Mouse (Mus musculus) stomach, postnatal 0 days (tissue): Measurements from ENCODE around the gene Gm20425. TPM values are rescaled to one million over a fixed set of nuclear protein-coding genes. Genes with fewer than 3 reads are reported as not detected.
A peak's percentile ranks its signal among the peaks of the same experiment; 100 is the strongest.

Source experiments
- ATAC-seq: fragments of 200-750 bp; cut with Nextera tagmentation; 2 replicates; pipeline ENCODE4 v1.8.0; 2017; ENCODE audit not compliant: low FRiP score, low TSS enrichment
- DNase-seq: peaks from one replicate; pipeline ENCODE4 v3.0.0-alpha.2; 2016; ENCODE audit warnings: low spot score
- H3K27ac ChIP-seq: fragments of 300-500 bp; sonication (generic); replicated peaks from 2 replicates; pipeline ENCODE4 v1.5.1; 2014; ENCODE audit warnings: mild to moderate bottlenecking, control low read depth
- H3K27me3 ChIP-seq: fragments of 300-500 bp; sonication (generic); 2 replicates; pipeline ENCODE4 v1.6.1; 2014; ENCODE audit warnings: low read length; ENCODE audit not compliant: control insufficient read depth, insufficient read depth
- H3K36me3 ChIP-seq: fragments of 300-500 bp; sonication (generic); 2 replicates; pipeline ENCODE4 v1.6.1; 2014; ENCODE audit warnings: low read length, mixed read lengths; ENCODE audit not compliant: control insufficient read depth, insufficient read depth
- H3K4me1 ChIP-seq: fragments of 300-500 bp; sonication (generic); replicated peaks from 2 replicates; pipeline ENCODE4 v1.6.1; 2014; ENCODE audit warnings: antibody characterized with exemption; ENCODE audit not compliant: control insufficient read depth, insufficient read depth
- H3K4me2 ChIP-seq: fragments of 300-500 bp; sonication (generic); replicated peaks from 2 replicates; pipeline ENCODE4 v1.6.1; 2014; ENCODE audit warnings: low read depth, mild to moderate bottlenecking, control low read depth, moderate library complexity
- H3K4me3 ChIP-seq: fragments of 300-500 bp; sonication (generic); 2 replicates; pipeline ENCODE4 v1.5.1; 2014; ENCODE audit warnings: low read depth, low read length, control low read depth
- H3K9ac ChIP-seq: fragments of 300-500 bp; sonication (generic); 2 replicates; pipeline ENCODE4 v1.6.1; 2014; ENCODE audit warnings: mild to moderate bottlenecking, low read length, control low read depth, mixed read lengths
- H3K9me3 ChIP-seq: fragments of 300-500 bp; sonication (generic); 2 replicates; pipeline ENCODE4 v1.6.1; 2016; ENCODE audit warnings: low read length; ENCODE audit not compliant: control insufficient read depth
- CTCF ChIP-seq: IDR thresholded peaks from 2 replicates; pipeline ENCODE4 v1.5.1; 2016; ENCODE audit warnings: antibody characterized with exemption, low read depth, mild to moderate bottlenecking, moderate library complexity
- EP300 ChIP-seq: optimal IDR thresholded peaks from 2 replicates; pipeline ENCODE3; 2016; ENCODE audit warnings: antibody characterized with exemption
- WGBS: fragments of 180-500 bp; shearing (Covaris S2); extraction: QIAGEN DNeasy Blood & Tissue Kit; methylation state at CpG from one replicate; pipeline ENCODE4 v1.1.7; 2014; 5-methylcytosine and 5-hydroxymethylcytosine counted together
- polyA plus RNA-seq: library from polyadenylated mRNA; unstranded; fragments of >200 nt; fragmentation: Nextera tagmentation; extraction: Ambion mirVana; gene quantifications from 2 replicates; pipeline ENCODE4 v1.2.1, GENCODE M21; 2015

Gene Gm20425
- polyA plus RNA-seq, 1 experiment from 2014 or later = 9.3 TPM

GRCm38 (mm10) chr9:103201561-103202260, 28.4 kb downstream of the Gm20425 start, which contains the start of gene Srprb:
TSS of gene Srprb (minus strand) at chr9:103202137.
- no peaks in the 10 kb centered on the region for H3K27me3 ChIP-seq
- peaks cover 5% of the 10 kb centered on the region; the same call in 1 of the 2 replicates for H3K36me3 ChIP-seq
- no peaks in the 10 kb centered on the region for H3K4me1 ChIP-seq
- no peaks in the 10 kb centered on the region for H3K9me3 ChIP-seq
- peak within 1 kb of the TSS; percentile 78 for H3K4me3 ChIP-seq
- peak within 1 kb of the TSS; percentile 82 for H3K27ac ChIP-seq
- peak; percentile 99 for ATAC-seq
- H3K9ac ChIP-seq = peak within 1 kb of the TSS; percentile 82
- DNase-seq = peak; percentile 93
- H3K4me2 ChIP-seq = peak within 1 kb of the TSS; percentile 70
- WGBS = under 1% methylated on average over 45 of the region's 45 CpGs
- TF ChIP-seq EP300 (no peak), CTCF (0 out of 2 replicates have a peak, but pooled peaks have one; percentile 4)

DNA sequence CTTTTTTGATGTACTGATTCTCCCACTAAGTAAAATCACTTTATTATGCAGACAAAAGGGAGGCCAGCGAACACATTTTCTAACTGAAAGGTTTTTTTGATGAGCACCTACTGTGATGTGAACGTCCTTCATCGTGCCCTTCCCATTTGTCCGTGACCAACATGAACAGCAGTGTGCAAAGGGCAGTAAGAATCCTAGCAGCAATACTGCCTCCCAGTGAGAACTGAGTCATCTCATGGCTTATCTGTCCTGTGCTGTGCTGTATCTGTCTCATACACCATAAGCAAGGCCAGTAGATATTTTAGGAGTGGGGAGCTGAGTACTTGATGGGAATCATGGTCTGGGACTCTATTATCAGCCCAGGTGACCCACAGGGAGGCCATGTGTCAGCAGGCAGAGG, 41.7 kb downstream of the Gm20425 start:
- Histone ChIP-seq H3K36me3 (peaks cover 19% of the 10 kb centered on the region), H3K4me1 (no peaks in the 10 kb centered on the region), H3K9ac (no peak overlapping the region), H3K9me3 (no peaks in the 10 kb centered on the region), H3K27ac (no peak overlapping the region), H3K4me2 (no peak overlapping the region), H3K27me3 (no peaks in the 10 kb centered on the region), H3K4me3 (no peak overlapping the region)
- no peak for TF ChIP-seq EP300
- no peak for TF ChIP-seq CTCF
- 94% methylated on average over 4 of the region's 4 CpGs for WGBS
- no peak for DNase-seq
- ATAC-seq = no peak

GRCm38 (mm10) chr9:103186747-103187146, 43.4 kb downstream of the Gm20425 start:
- no peak overlapping the region for H3K4me3 ChIP-seq
- H3K9ac ChIP-seq = no peak overlapping the region
- H3K4me2 ChIP-seq = no peak overlapping the region
- peaks cover 11% of the 10 kb centered on the region for H3K36me3 ChIP-seq
- H3K27me3 ChIP-seq = no peaks in the 10 kb centered on the region
- H3K4me1 ChIP-seq = no peaks in the 10 kb centered on the region
- DNase-seq (no peak), ATAC-seq (no peak)
- 52% methylated on average over 9 of the region's 9 CpGs for WGBS
- no peak for TF ChIP-seq EP300
- TF ChIP-seq CTCF = no peak
- no peaks in the 10 kb centered on the region for H3K9me3 ChIP-seq
- no peak overlapping the region for H3K27ac ChIP-seq

DNA sequence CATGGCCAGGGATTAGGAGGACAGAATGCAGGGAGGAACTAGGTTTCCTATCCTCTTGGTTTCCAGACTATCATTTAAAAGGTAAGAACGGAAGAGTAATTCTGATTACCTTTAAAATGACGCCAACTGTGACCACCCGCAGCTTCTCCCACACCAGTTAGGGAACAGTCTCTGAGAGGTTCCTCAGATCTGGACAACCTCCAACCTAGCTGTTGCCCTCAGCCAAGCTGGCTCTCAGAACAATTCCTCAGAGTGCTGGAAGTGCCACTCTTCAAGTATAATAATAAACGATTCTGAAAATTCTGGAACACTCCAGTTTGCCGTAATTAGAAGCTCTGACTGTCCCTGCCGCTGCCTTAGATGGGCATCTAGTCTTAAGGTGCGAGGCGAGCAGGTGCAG, 44.2 kb downstream of the Gm20425 start:
- WGBS = 83% methylated on average over 8 of the region's 8 CpGs
- no peak overlapping the region for H3K9ac ChIP-seq
- H3K27me3 ChIP-seq = no peaks in the 10 kb centered on the region
- ATAC-seq (no peak), DNase-seq (no peak)
- H3K27ac ChIP-seq = no peak overlapping the region
- no peak overlapping the region for H3K4me2 ChIP-seq
- no peak for TF ChIP-seq EP300
- no peak for TF ChIP-seq CTCF
- H3K4me1 ChIP-seq = peaks cover under 1% of the 10 kb centered on the region; the same call in 1 of the 2 replicates
- H3K36me3 ChIP-seq = peaks cover 9% of the 10 kb centered on the region
- H3K9me3 ChIP-seq = no peaks in the 10 kb centered on the region
- no peak overlapping the region for H3K4me3 ChIP-seq

- peaks cover 6% of the 10 kb centered on the region for H3K36me3 ChIP-seq
- WGBS = 59% methylated on average over 4 of the region's 4 CpGs
- H3K4me3 ChIP-seq = no peak overlapping the region
- H3K27me3 ChIP-seq = no peaks in the 10 kb centered on the region
- no peak overlapping the region for H3K4me2 ChIP-seq
- H3K27ac ChIP-seq = no peak overlapping the region
- no peaks in the 10 kb centered on the region for H3K9me3 ChIP-seq
- no peak for ATAC-seq
- H3K4me1 ChIP-seq = peaks cover 6% of the 10 kb centered on the region
- H3K9ac ChIP-seq = no peak overlapping the region
- TF ChIP-seq CTCF = no peak
- no peak for TF ChIP-seq EP300
- no peak for DNase-seq
Observed at GRCm38 (mm10) chr9:103184855-103185254, 45.3 kb downstream of the Gm20425 start.

GRCm38 (mm10) chr9:103181886-103182285, 48.2 kb downstream of the Gm20425 start:
- DNase-seq = no peak
- H3K9ac ChIP-seq = no peak overlapping the region
- no peaks in the 10 kb centered on the region for H3K36me3 ChIP-seq
- TF ChIP-seq EP300 = no peak
- no peak for TF ChIP-seq CTCF
- H3K4me3 ChIP-seq = no peak overlapping the region
- ATAC-seq = no peak
- H3K27ac ChIP-seq = no peak overlapping the region
- H3K4me1 ChIP-seq = peaks cover 6% of the 10 kb centered on the region
- no peaks in the 10 kb centered on the region for H3K9me3 ChIP-seq
- no peak overlapping the region for H3K4me2 ChIP-seq
- no peaks in the 10 kb centered on the region for H3K27me3 ChIP-seq
- 87% methylated on average over 8 of the region's 8 CpGs for WGBS
